Mouse (Mus musculus) lung, adult 2 months (tissue): ENCODE data around the gene Chd8. TPM values are rescaled to one million over a fixed set of nuclear protein-coding genes. Genes with fewer than 3 reads are reported as not detected.

ENCODE experiments used
- DNase-seq: peaks from one replicate; pipeline ENCODE4 v3.0.0; 2022
- H3K4me1 ChIP-seq: fragments of 200-500 bp; 2 replicates; pipeline ENCODE4 v1.6.1; 2011; ENCODE audit warnings: low read length; ENCODE audit not compliant: control insufficient read depth, insufficient read depth
- H3K4me3 ChIP-seq: fragments of 200-500 bp; replicated peaks from 2 replicates; pipeline ENCODE3; 2011; ENCODE audit warnings: low read depth, mild to moderate bottlenecking, control low read depth, low read length; ENCODE audit errors: extremely low read depth
- CTCF ChIP-seq: fragments of 200-500 bp; IDR thresholded peaks from 2 replicates; pipeline ENCODE4 v1.5.1; 2011; ENCODE audit warnings: mild to moderate bottlenecking, low read length, control low read depth; ENCODE audit not compliant: insufficient read depth
- POLR2A ChIP-seq: fragments of 200-500 bp; IDR thresholded peaks from 2 replicates; pipeline ENCODE4 v1.6.1; 2011; ENCODE audit warnings: low read depth, mild to moderate bottlenecking, control low read depth, low read length, borderline replicate concordance; ENCODE audit errors: extremely low read depth
- WGBS: fragments of 180-500 bp; shearing (Covaris S2); methylation state at CpG from one replicate; pipeline ENCODE4 v1.1.7; 2018; 5-methylcytosine and 5-hydroxymethylcytosine counted together
- polyA plus RNA-seq: library from polyadenylated mRNA; depleted of rRNA; stranded (reverse); fragments of >200 nt; gene quantifications from 2 replicates; pipeline ENCODE4 v1.2.3, GENCODE M21; 2012

Chd8 gene
- polyA plus RNA-seq, 1 experiment: 32.9 TPM

DNA sequence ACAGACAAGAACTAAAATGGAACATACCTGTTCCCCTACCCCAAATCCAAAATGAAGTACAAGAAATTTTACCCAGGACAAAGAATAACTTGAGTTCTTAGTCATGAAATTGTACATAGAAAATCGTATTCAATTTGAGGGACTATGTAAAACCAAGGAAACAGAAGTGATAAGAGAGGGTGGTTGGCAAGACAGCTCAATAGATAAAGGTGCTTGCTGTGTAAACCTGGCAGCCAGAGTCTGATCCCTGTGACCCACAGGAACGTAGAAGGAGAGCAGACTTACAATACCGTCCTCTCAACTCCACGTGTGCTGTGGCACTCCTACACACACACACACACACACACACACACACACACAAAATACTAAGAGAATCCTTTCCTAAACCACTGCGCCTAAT lies 40.3 kb downstream of the Chd8 start:
- no peak for DNase-seq
- H3K4me3 ChIP-seq: no peak overlapping the region
- WGBS: 90% methylated on average over 5 of the region's 5 CpGs

DNA sequence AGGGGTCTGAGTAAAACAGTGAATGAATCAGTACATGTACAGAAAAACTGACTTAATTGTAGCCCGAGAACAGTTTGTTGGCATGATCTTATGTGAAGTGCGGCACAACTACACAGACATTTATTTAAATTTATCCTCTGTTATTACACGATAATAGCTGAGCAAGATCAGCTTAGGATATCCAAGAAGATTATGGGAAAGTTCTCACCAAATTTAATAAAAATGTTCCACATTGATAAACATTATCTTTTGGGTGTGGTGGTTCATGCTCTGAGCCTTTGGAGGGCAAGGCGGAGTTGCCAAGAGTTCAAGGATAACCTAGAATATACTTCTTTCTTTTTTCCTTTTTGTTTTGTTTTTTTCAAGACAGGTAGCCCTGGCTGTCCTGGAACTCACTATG lies 58.2 kb downstream of the Chd8 start:
- H3K4me3 ChIP-seq: no peak overlapping the region
- TF ChIP-seq POLR2A (no peak), CTCF (no peak)
- DNase-seq: no peak
- H3K4me1 ChIP-seq: no peaks in the 10 kb centered on the region; the same call in none of the 2 replicates
- WGBS: 95% methylated on average over 4 of the region's 4 CpGs

More for the DNA sequence above, 40.3 kb downstream of the Chd8 start:
- TF ChIP-seq CTCF (no peak), POLR2A (no peak)
- no peaks in the 10 kb centered on the region for H3K4me1 ChIP-seq

DNA sequence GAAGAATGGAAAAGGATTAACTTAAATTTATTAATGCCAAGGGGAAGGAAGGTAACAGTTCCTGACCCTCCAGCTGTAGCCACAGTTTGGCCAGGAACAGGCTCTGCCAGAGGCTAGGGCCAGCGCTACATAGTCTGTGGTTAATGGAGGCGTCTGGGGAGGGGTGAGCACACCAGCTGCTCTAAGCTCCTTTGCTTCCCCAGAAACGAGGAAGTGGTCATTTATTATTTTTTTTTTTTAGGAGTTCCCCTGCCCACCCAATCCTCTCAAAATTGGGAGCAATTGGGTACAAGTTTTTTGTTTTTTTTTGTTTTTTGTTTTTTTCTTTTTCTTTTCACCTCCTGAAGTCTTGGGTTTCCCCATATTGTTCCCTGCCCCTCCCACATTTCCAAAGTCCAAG lies 59.4 kb downstream of the Chd8 start:
- H3K4me1 ChIP-seq: no peaks in the 10 kb centered on the region; the same call in none of the 2 replicates
- WGBS: 13% methylated on average over 3 of the region's 3 CpGs
- no peak overlapping the region for H3K4me3 ChIP-seq
- TF ChIP-seq CTCF: no peak
- no peak for TF ChIP-seq POLR2A
- DNase-seq: no peak

DNA sequence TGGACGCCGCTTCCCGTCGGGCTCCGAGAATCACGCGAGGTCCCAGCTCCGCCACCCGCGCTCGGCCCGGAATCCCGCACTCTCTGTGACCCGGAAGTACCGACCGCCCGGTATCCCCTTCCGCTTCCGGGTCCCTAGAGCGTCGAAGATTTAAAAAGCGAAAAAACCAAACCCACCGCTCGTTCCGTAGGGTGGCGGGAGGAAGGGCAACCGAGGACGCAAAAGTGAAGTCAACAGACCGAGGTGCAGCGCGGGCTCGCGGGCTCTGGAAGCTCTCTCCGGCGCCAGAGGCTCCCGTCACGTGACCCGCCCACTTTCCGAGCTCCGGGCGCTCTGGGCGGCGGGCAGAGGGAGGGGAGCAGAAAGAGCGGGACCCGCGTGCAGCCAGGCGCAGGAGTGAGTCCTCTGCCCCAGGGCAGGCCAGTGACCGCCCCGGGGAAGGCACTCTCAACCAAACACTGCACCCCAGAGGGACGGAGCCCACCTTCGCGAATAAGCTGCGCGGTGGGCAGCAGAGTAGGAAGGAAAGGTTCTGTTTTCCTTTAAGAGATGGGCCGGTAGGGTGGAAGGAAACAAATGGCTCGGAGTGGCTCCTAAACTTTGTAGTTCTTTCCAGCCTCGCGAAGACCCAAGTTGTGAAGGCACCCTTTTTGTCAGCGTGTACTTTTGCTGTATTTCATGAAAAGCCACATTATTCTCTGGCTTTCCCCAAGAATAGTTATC lies 60.3 kb downstream of the Chd8 start, which contains the start of gene Supt16:
TSS of gene Supt16 (minus strand) at position 261 of the 723 bp plus-strand sequence.
- H3K4me3 ChIP-seq: peak within 1 kb of the TSS; percentile 98
- under 1% methylated on average over 59 of the region's 59 CpGs for WGBS
- peak; percentile 85 for DNase-seq
- TF ChIP-seq CTCF (no peak), POLR2A (peak; percentile 74; the same call in 1 of the 2 replicates)
- H3K4me1 ChIP-seq: no peaks in the 10 kb centered on the region; the same call in none of the 2 replicates

DNA sequence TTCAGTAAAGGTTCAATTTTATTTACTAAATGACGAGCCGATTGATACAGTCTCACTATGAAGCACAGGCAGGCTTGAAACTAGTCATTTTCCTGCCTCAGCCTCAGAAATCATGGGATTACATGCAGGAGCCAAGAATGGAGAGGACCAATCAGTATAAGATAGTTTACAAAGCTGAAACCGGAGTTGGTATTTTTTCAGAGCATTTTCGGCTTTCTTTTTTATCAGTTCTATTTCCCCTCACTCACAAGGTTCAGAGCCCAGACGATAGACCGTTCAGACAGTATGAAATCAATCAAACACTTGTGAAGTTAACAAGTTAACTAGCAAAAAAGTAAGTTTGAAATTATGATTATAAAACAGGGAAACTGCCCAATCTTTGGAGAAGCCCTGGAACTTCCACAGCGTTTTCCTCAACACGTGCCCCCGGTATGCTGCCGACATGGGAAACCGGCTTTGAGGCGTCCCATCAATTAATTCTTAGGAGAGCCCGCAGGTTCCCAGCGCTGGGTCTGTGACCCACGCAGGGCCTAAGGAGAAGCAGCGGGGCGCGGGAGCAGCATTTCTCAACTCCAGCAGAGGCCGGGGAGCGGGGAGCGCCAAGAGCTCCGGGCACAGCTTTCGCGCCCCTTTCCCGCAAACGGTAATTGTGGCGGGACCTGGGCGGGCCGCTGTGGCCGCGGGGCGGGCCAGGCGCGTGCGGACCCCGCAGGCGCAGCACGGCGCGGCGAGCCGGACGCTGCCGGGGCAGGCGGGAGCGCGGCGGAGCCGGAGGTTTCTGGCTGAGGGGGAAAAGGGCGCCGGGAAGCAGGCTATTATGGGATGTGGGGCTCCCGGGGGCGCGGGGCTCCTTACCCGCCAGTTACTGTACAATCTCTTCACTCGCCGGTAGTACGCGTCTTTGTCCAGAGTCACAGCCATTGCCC lies 61.1 kb downstream of the Chd8 start:
- peak overlapping the region; percentile 98 for H3K4me3 ChIP-seq
- H3K4me1 ChIP-seq: no peaks in the 10 kb centered on the region; the same call in none of the 2 replicates
- DNase-seq: no peak
- TF ChIP-seq POLR2A (no peak), CTCF (no peak)
- WGBS: under 1% methylated on average over 55 of the region's 59 CpGs

DNA sequence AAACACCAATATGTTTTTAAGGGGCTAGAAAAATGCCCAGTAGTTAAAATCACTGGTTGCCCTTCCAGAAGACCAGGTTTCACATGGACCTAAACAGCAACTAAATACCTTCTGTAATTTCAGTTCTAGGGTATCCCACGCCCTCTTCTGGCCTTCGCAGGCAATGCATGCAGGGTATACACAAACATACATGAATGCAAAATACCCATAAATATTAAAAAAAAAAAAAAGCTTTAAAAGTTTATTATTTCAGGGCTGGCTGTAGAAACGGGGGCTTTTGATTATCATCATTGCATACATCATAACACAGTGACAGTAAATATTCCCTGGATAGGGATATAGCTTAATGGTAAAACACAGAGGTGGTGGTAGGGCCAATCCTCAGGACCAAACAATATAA lies 61.9 kb downstream of the Chd8 start:
- no peak overlapping the region for H3K4me3 ChIP-seq
- WGBS: 9% methylated on average over 3 of the region's 3 CpGs
- H3K4me1 ChIP-seq: no peaks in the 10 kb centered on the region; the same call in none of the 2 replicates
- no peak for TF ChIP-seq POLR2A
- TF ChIP-seq CTCF: peak; percentile 45; the same call in 1 of the 2 replicates
- DNase-seq: peak; percentile 16

DNA sequence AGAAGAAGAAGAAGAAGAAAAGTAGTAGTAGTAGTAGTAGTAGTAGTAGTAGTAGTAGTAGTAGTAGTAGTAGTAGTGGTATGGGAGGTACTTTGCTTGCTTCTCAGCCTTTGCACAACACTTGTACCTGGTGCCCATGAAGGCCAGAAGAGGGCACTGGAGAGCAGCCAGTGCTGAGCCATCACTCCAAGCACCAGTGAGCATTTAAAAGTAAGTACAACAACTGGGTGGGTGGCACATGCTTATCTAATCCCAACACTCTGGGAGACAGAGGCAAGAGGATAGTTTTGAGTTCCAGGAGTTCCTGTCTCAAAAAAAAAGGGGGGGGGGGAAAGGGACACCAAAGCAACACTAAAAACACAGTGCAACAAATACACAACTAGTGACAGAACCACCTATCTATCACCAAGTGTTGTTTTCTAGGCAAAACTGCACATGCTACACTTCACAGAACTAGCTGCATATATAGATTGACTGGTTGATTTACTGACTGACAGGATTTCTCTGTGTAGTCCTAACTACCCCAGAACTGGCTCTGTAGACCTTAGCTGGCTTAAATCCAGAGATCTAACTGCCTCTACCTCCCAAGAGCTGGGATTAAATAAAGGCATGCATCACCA lies 66.7 kb downstream of the Chd8 start:
- DNase-seq: peak; percentile 24
- TF ChIP-seq POLR2A (no peak), CTCF (peak; percentile 78)
- H3K4me1 ChIP-seq: no peaks in the 10 kb centered on the region; the same call in 1 of the 2 replicates
- H3K4me3 ChIP-seq: no peak overlapping the region

DNA sequence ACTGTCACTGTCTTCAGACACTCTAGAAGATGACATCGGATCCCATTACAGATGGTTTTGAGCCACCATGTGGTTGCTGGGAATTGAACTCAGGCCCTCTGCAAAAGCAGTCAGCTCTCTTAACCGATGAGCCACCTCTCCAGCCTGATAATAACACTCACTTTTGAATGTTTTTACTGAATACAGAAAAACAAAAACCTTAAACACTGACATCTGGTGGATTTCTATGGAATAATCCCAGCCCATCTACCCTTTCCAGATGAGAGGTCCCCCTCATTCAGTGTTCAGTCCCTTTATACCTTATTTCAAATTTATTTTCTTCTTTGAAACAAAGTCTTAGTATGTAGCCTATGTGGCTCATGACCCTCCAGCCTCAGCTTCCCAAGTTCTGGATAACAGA lies 68.1 kb downstream of the Chd8 start:
- 67% methylated on average over 2 of the region's 2 CpGs for WGBS
- Histone ChIP-seq H3K4me1 (no peaks in the 10 kb centered on the region; the same call in 1 of the 2 replicates), H3K4me3 (no peak overlapping the region)
- DNase-seq: no peak
- TF ChIP-seq CTCF (no peak), POLR2A (no peak)

DNA sequence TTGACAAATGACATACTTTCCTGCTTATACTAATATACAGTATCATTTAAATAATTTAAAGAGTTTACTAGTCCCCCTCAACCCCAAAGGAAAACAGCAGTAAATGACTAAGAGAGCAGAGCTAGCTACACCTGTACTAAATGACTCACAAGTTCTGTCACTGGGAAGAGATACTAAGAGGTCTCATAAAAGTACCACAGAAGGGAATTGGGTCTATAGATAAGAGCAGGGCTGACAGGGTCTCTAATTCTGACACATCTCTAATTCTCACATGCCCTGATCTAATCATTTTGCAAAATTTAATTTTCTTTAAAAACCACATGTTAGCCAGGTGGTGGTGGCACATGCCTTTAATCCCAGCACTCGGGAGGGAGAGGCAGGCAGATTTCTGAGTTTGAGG lies 68.8 kb downstream of the Chd8 start:
- Histone ChIP-seq H3K4me1 (no peaks in the 10 kb centered on the region; the same call in 1 of the 2 replicates), H3K4me3 (no peak overlapping the region)
- 79% methylated on average over 1 of the region's 1 CpGs for WGBS
- no peak for DNase-seq
- TF ChIP-seq POLR2A (no peak), CTCF (no peak)

DNA sequence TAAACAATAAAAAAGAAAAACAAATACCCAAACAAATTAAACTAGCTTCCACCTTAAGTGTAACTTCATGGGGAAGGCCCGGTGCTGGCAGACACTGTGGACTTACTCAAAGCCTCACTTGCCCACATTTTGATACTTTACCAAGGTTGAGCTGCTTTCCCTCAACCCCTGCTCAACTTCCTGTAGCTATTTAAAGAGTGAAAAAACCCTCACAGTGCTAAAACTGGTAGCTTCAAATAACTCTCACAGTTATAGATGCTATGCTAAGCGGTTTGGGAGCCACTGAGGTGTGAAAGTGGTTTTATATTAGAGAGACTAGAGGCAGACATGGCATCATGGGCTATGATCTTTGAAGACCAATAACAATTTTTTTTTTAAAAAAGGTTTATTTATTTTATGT lies 91.0 kb downstream of the Chd8 start:
- TF ChIP-seq POLR2A: no peak
- no peak for TF ChIP-seq CTCF
- 87% methylated on average over 2 of the region's 2 CpGs for WGBS
- no peak overlapping the region for H3K4me3 ChIP-seq
- no peaks in the 10 kb centered on the region for H3K4me1 ChIP-seq
- DNase-seq: no peak
